Mouse (Mus musculus) kidney, embryonic 14.5 days (tissue): ENCODE measurements around the gene Slc25a22. TPM values are rescaled to one million over a fixed set of nuclear protein-coding genes. Genes with fewer than 3 reads are reported as not detected.

Experiments
- ATAC-seq: fragments of 200-750 bp; cut with Nextera tagmentation; 2 replicates; pipeline ENCODE4 v1.8.0; 2017; ENCODE audit warnings: moderate number of reproducible peaks, mild to moderate bottlenecking, moderate TSS enrichment, moderate library complexity; ENCODE audit not compliant: low FRiP score, low TSS enrichment
- H3K27ac ChIP-seq: fragments of 300-500 bp; sonication (generic); 2 replicates; pipeline ENCODE4 v1.5.1; 2014; ENCODE audit warnings: low read depth, mild to moderate bottlenecking, low read length, moderate library complexity, mixed read lengths
- H3K27me3 ChIP-seq: fragments of 300-500 bp; sonication (generic); 2 replicates; pipeline ENCODE4 v1.6.1; 2014; ENCODE audit warnings: mild to moderate bottlenecking, low read length; ENCODE audit not compliant: control insufficient read depth, insufficient read depth
- H3K36me3 ChIP-seq: fragments of 300-500 bp; sonication (generic); 2 replicates; pipeline ENCODE4 v1.6.1; 2014; ENCODE audit warnings: low read length, mixed read lengths; ENCODE audit not compliant: control insufficient read depth, insufficient read depth
- H3K4me1 ChIP-seq: fragments of 300-500 bp; sonication (generic); 2 replicates; pipeline ENCODE4 v1.6.1; 2014; ENCODE audit warnings: low read length, mixed read lengths; ENCODE audit not compliant: control insufficient read depth, insufficient read depth
- H3K4me2 ChIP-seq: fragments of 300-500 bp; sonication (generic); replicated peaks from 2 replicates; pipeline ENCODE4 v1.6.1; 2014; ENCODE audit warnings: low read depth, mild to moderate bottlenecking, low read length
- H3K4me3 ChIP-seq: fragments of 300-500 bp; sonication (generic); 2 replicates; pipeline ENCODE4 v1.5.1; 2014; ENCODE audit warnings: mild to moderate bottlenecking, low read length
- H3K9ac ChIP-seq: fragments of 300-500 bp; sonication (generic); 2 replicates; pipeline ENCODE4 v1.6.1; 2014; ENCODE audit warnings: low read depth, mild to moderate bottlenecking, low read length, moderate library complexity
- H3K9me3 ChIP-seq: fragments of 300-500 bp; sonication (generic); 2 replicates; pipeline ENCODE4 v1.6.1; 2016; ENCODE audit warnings: low read length; ENCODE audit not compliant: control insufficient read depth
- WGBS: fragments of 180-500 bp; shearing (Covaris S2); extraction: QIAGEN DNeasy Blood & Tissue Kit; methylation state at CpG from one replicate; pipeline ENCODE4 v1.1.7; 2014; 5-methylcytosine and 5-hydroxymethylcytosine counted together
- polyA plus RNA-seq: library from polyadenylated mRNA; unstranded; fragments of >200 nt; fragmentation: Nextera tagmentation; extraction: Ambion mirVana; gene quantifications from 2 replicates; pipeline ENCODE4 v1.2.1, GENCODE M21; 2014

The Slc25a22 gene
- polyA plus RNA-seq, 1 experiment from 2014 or later, result 34.1 TPM

DNA sequence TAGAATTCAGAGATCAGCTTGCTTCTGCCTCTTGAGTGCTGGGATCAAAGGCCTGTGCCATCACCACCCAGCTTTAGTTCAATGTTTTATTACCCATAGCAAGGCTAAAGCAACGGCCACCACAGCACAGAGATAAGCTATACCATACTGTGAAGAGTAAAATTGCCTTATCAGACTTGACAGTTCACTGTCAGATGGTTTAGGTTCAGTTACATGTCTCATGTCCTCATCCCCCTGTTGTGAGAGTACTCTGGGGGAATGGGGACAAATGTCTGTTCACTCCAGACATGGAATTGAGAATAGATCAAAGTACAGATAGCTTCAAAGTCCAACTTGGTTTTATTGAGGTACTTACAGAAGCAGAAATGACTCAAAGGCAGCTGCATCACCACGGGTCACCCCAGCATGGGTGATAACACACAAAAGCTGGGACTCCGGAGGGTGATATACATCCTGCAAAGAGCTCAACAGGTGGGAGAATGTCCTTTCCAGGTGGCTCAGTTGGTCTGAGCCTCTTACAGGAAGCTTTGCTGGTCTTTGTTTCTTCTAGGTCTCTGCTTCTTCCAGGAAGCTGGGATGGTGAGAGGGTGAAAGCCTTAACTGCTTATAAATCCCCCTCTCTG lies 49.1 kb downstream of the Slc25a22 start:
- H3K27ac ChIP-seq, result no peak overlapping the region
- peaks cover 8% of the 10 kb centered on the region for H3K4me1 ChIP-seq
- 33% methylated on average over 3 of the region's 3 CpGs for WGBS
- no peak overlapping the region for H3K4me2 ChIP-seq
- ATAC-seq, result no peak
- H3K4me3 ChIP-seq, result no peak overlapping the region
- no peaks in the 10 kb centered on the region for H3K36me3 ChIP-seq
- H3K9ac ChIP-seq, result no peak overlapping the region
- H3K27me3 ChIP-seq, result no peaks in the 10 kb centered on the region
- no peaks in the 10 kb centered on the region for H3K9me3 ChIP-seq

DNA sequence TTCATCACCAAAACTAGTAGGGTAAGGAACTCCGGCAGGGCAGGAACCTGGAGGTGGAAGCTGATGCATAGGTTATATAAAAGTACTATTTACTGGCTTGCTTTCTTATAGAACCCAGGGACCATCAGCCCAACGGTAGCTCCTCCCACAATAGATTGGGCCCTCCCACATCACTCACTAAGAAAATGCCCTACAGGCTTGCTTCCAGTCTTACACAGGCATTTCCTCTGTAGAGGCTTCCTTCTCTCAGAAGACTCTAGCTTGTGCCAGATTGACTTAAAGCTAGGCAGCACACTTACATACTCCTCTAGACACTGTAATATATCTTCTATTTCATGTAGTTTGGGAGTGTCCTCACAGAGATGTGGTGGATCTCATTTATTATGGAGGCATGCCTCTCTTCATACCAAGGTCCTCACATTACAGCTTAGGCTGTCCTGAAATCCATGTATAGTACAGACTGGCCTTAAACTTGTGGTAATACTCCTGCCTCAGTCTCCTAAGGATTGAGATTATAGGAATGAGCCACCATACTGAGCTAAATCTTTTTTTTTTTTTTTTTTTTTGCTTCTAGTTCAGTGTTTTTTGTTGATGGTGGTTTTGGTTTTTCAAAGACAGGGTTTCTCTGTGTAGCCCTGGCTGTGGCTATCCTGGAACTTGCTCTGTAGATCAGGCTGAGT lies 49.7 kb downstream of the Slc25a22 start:
- Histone ChIP-seq H3K27ac (no peak overlapping the region), H3K4me2 (no peak overlapping the region), H3K27me3 (no peaks in the 10 kb centered on the region), H3K4me3 (no peak overlapping the region), H3K9me3 (no peaks in the 10 kb centered on the region), H3K9ac (no peak overlapping the region), H3K36me3 (no peaks in the 10 kb centered on the region), H3K4me1 (peaks cover 5% of the 10 kb centered on the region)
- WGBS, result 37% methylated on average over 2 of the region's 2 CpGs
- ATAC-seq, result no peak

DNA sequence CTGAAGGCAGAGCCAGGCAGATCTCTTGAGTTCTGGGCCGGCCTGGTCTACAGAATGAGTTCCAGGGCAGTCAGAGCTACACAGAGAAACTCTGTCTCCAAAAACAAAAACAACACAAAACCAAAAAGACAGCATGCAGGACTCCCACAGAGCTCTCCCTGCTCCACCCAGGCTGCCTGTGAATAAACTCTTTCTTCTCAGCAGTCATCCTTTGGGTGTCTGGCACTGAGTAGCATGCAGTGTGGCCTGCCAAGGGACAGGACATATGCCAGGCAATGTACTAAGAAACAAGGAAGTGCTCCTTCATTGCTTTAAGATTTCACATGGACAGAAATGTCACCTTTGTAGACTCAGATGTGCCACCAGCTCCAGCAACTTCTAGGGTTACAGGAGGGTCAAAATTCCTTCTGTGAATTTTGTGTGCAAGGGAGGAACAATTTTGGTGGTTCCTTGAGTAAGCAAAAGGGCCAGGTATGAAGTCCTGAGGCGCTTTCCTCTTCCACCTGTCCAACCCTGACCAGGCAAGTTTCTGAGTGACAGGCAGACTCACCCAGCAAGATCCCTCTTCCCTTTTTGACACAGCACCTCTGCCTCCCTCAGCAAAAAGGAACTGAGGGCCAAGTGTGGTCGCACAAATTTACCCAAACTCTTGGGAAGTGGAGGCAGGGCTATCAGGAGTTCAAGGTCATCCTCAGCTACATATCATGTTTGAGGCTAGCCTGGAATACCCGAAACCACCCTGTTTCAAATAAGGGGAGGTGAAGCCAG lies 56.4 kb downstream of the Slc25a22 start:
- ATAC-seq, result no peak
- H3K4me1 ChIP-seq, result no peaks in the 10 kb centered on the region

More for the DNA sequence above, 56.4 kb downstream of the Slc25a22 start:
- Histone ChIP-seq H3K4me3 (no peak overlapping the region), H3K27me3 (no peaks in the 10 kb centered on the region), H3K27ac (no peak overlapping the region), H3K4me2 (no peak overlapping the region), H3K9me3 (no peaks in the 10 kb centered on the region), H3K9ac (no peak overlapping the region), H3K36me3 (no peaks in the 10 kb centered on the region)
- 73% methylated on average over 4 of the region's 4 CpGs for WGBS

Other genes starting within 250 kb of the Slc25a22 start
- 97.2 and 97.8 TPM in 2 replicates for gene Hras, start 243.9 kb downstream of the Slc25a22 start, polyA plus RNA-seq
- 6.7 and 9.5 TPM in 2 replicates for gene Lrrc56, start 243.7 kb downstream of the Slc25a22 start, polyA plus RNA-seq
- 3.3 and 3.4 TPM in 2 replicates for gene Lmntd2, start 223.8 kb downstream of the Slc25a22 start, polyA plus RNA-seq
- 52.0 and 52.9 TPM in 2 replicates for gene Rassf7, start 222.0 kb downstream of the Slc25a22 start, polyA plus RNA-seq
- gene Phrf1, start 209.1 kb downstream of the Slc25a22 start, polyA plus RNA-seq, result 48.5 and 82.6 TPM in 2 replicates
- gene Irf7, start 171.4 kb downstream of the Slc25a22 start, polyA plus RNA-seq, result 2.4 and 2.7 TPM in 2 replicates
- gene Cdhr5, start 161.1 kb downstream of the Slc25a22 start, polyA plus RNA-seq, result 1.7 and 3.5 TPM in 2 replicates
- 40.2 and 58.1 TPM in 2 replicates for gene Sct, start 158.8 kb downstream of the Slc25a22 start, polyA plus RNA-seq
- 1.4 and 1.6 TPM in 2 replicates for gene Drd4, start 145.9 kb downstream of the Slc25a22 start, polyA plus RNA-seq
- 64.0 and 79.7 TPM in 2 replicates for gene Deaf1, start 110.2 kb downstream of the Slc25a22 start, polyA plus RNA-seq
- gene Tmem80, start 110.2 kb downstream of the Slc25a22 start, polyA plus RNA-seq, result 36.7 and 46.8 TPM in 2 replicates
- gene Eps8l2, start 99.0 kb downstream of the Slc25a22 start, polyA plus RNA-seq, result 9.6 and 18.0 TPM in 2 replicates
- gene Taldo1, start 45.7 kb downstream of the Slc25a22 start, polyA plus RNA-seq, result 321 and 322 TPM in 2 replicates
- gene Gatd1, start 23.8 kb downstream of the Slc25a22 start, polyA plus RNA-seq, result 50.7 and 54.5 TPM in 2 replicates
- gene Cend1, start 8.4 kb downstream of the Slc25a22 start, polyA plus RNA-seq, result 0.46 and 1.6 TPM in 2 replicates
- 9.1 and 14.1 TPM in 2 replicates for gene Pidd1, start 6.1 kb upstream of the Slc25a22 start, polyA plus RNA-seq
- gene Rplp2, start 9.5 kb upstream of the Slc25a22 start, polyA plus RNA-seq, result 1,491 and 1,701 TPM in 2 replicates
- gene Pnpla2, start 17.3 kb upstream of the Slc25a22 start, polyA plus RNA-seq, result 27.4 and 31.9 TPM in 2 replicates
- gene Cracr2b, start 23.2 kb upstream of the Slc25a22 start, polyA plus RNA-seq, result 13.1 and 13.4 TPM in 2 replicates
- 93.2 and 108 TPM in 2 replicates for gene Cd151, start 29.5 kb upstream of the Slc25a22 start, polyA plus RNA-seq
- 77.9 and 85.5 TPM in 2 replicates for gene Polr2l, start 37.2 kb upstream of the Slc25a22 start, polyA plus RNA-seq
- 71.9 and 90.2 TPM in 2 replicates for gene Tspan4, start 37.3 kb upstream of the Slc25a22 start, polyA plus RNA-seq
- 28.9 and 38.8 TPM in 2 replicates for gene Chid1, start 102.0 kb upstream of the Slc25a22 start, polyA plus RNA-seq
- 47.0 and 76.3 TPM in 2 replicates for gene Ap2a2, start 124.3 kb upstream of the Slc25a22 start, polyA plus RNA-seq
- gene Muc6, start 217.4 kb upstream of the Slc25a22 start, polyA plus RNA-seq, result 0.09 and 0.31 TPM in 2 replicates